Mouse (Mus musculus): ENCODE data around the gene Cabcoco1.

GRCm38 (mm10) chr10:68551316-68551715, 9.6 kb upstream of the Cabcoco1 start:
- TF ChIP-seq CTCF (IDR thresholded peaks at IDR 0.05; ENCODE audit: low read depth) (no peak), EP300 (optimal IDR thresholded peaks at IDR 0.05) (no peak)

Data from stomach, postnatal 0 days (tissue).